Mouse (Mus musculus) liver, postnatal 0 days (tissue): ENCODE measurements around the gene Nek5.

ENCODE experiments used
- CTCF ChIP-seq: sonication (generic); IDR thresholded peaks from 2 replicates; pipeline ENCODE4 v1.5.1; 2016; ENCODE audit warnings: antibody characterized with exemption, low read depth
- EP300 ChIP-seq: IDR thresholded peaks from 2 replicates; pipeline ENCODE4 v1.6.1; 2016; ENCODE audit warnings: antibody characterized with exemption, low read depth, mild to moderate bottlenecking

GRCm38 (mm10) chr8:22132062-22132461, 7.2 kb upstream of the Nek5 start:
- no peak for TF ChIP-seq CTCF
- TF ChIP-seq EP300, result no peak
